Mouse (Mus musculus): Measurements from ENCODE around the gene Spats2.
"Not testable (repeated sequence)": the region's sequence is repeated elsewhere in the genome, so short reads cannot be mapped to it uniquely, and the experiment has no call there.

Spats2 gene

DNA sequence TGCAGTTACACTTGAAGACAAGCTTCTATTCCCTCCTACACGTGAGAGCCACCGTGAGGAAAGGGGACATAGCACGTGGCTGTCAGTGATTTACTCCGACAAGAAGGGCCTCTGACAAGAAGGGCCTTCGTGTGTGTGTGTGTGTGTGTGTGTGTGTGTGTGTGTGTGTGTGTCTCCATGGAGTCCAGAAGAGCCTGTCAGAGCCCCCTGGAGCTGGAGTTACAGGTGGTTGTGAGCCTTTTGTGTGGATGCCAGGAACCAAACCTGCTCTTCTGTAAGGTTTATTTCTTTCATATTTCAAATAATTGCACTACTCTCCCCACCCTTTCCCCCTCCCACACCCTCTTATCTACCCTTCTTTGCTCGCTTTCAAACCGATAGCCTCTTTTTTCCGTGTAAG is 25.6 kb downstream of the Spats2 start:
- no peak for DNase-seq

DNA sequence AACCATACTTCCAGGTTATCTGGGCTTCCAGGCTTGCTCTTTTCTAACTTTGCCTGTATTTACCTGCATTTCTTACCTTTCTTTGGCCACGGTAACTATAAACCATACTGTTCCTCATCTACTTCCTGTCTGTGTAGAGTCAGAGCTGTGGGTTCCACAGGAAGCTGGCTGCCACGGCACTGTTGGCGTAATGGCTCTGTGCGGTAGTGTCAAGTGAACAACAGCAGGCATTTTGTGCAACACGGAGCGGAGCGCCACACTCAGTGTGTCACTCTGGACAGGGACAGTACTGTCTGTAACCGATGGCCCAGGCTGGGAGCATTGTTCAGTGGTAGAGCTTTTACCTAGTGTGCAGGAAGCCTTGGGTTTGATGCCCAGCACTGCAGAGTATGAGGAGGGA is 27.8 kb downstream of the Spats2 start:
- DNase-seq: no peak

DNA sequence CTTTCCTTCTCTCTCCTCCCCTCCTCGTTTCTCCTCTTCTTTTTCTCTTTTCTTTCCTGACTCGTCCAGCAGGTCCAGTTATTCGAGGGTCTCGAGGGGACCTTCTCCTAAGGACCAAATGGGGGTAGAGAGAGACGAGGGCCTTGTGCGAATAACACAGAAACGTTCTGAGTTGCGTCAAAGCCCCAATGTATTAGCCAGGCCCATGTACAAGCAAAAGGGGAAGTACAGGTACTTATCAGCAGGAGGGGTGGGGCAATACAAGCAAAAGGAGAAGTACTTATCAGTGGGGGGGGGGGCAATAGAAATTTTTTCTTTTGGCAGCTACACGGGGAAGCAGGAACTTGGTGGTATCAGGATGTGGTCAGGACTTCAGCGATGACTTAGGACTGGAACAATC is 28.8 kb downstream of the Spats2 start:
- not testable (repeated sequence) for DNase-seq

DNA sequence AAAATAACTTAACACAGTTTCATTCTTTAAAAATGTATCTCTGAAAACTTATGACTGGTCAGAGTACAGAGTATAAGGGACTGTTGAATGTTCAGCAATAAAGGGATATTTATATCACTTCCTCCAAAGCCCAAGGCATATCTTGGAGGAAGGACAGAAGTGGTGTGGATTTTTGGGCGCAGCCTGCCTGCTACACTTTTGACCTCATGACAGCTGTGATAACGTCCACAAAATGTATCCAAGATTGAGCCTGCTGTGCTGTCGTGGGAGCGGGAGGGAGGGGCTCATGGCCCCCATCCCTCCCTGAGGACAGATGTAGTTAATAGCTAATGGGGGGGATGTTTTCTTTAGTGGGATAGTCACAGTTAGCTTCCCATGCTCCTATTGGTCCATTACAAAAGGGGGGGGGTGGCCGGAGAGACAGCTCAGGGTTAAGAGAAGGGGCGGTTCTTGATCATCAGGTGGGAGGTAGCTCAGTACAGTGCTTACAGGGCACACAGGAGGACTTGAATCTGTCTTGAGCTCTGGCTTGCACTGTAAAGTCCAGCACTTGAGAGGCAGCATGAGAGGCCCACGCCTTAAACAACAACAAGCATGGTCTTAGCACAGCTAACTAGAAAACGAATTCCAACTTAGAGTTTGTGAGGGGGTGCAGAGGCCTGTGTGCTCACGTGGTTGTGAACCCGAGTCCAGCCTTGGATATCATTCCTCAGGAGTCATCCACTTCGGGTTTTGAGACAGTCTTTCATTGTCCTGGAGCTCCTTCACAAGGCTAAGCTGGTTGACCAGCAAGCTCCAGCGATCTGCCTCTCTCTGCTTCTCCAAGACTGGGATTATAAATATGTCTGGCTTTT is 38.0 kb downstream of the Spats2 start:
- DNase-seq: no peak

DNA sequence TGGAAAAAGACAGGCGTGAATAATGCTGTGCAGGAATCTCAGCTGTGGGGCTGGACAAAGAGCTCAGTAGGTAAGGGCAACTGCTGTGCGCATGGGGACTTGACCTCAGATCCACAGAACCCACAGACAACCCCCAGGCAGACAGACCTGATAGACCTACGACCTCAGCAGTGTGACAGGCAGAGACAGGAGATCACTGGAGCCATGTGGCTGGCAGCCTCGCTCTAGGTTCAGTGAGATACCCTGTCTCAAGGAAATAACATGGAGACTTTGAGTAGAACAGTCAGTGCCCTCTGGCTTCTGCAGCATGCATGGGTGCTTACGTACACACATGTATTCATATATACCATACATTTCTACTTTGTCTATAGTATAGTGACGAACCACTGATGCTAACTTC is 46.4 kb downstream of the Spats2 start:
- DNase-seq: no peak

DNA sequence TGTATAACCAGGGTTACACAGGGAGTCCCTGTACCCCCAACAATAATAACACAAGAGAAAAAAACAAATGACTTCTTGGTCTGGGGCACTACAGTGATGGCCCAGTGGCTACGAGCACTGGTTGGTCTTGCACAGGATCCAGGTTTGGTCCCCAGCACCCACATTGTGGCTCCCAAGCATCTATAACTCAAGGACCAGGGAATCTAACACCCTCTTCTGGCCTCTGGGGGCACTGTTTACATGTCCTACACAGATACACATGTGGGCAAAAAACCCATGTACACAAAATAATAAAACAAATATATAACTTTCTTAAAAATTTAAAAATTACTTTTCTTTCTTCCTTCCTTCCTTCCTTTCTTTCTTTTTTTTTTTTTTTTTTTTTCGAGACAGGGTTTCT is 53.9 kb downstream of the Spats2 start:
- no peak for DNase-seq

DNA sequence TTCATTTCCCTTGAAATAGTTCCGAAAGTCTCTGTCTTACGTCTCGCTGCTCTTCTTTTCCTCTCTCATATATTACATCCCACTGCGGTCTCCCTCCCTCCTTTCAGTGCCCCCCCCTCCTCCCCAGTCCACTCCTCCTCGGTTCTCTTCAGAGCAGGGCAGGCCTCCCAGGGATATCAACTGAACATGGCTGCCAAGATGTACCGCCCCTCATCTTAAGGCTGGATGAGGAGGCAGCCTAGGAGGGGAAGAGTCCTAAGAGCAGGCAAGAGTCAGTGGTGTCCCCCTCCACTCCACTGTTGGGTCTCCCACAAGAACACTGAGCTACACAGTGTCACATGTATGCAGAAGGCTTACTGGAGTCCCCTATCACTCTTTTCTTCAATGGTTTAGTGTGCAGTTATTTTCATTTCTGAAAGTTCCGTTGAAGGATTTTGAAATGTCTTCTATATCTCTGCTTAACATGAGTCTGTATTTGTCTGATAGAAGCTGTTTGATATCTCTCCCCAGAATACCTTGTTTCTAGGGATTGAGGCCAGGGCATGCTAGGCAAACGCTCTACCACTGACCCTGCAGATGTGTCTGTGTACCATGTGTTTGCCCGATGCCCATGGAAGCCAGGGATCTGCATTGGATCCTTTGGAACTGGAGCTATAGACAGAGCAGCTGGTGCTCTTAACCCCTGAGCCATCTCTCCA is 58.6 kb downstream of the Spats2 start:
- no peak for DNase-seq

DNA sequence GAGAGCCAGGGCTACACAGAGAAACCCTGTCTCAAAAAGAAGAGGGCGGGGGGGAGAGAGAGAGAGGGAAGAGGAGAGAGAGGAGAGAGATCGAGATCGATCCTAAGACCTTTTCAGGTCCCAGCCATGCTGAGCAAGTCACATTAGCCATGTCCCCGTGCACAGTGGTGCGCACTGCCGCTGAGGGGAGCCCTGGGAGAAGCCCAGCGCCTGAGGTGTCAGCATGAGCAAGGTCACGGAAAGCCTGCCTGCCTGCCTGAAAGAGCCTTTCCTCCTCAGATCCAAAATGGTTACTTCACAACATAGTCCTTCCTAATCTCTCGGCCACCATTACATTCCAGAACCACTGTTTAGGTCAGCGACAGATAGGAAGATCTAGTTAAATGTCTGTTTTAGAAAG is 68.6 kb downstream of the Spats2 start:
- no peak for DNase-seq

DNA sequence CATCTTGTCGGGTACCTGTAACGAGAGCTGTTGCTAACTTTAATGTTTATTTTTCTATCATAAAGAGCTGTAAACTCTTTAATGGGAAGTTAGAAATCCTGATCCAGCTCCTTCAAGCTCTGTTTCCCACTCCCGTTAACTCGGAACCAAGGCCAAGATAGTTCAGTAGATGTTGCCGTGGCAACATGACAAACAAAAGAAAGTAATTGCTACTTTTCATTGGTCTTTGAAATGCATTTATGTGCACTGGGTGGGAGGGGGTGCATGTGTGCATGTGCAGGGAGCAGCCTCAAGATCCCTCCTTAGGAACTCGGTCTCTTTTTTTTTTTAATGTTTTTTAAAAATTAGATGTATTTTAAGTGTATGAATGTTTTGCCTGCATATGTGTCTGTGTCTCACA is 69.3 kb downstream of the Spats2 start:
- no peak for DNase-seq

DNA sequence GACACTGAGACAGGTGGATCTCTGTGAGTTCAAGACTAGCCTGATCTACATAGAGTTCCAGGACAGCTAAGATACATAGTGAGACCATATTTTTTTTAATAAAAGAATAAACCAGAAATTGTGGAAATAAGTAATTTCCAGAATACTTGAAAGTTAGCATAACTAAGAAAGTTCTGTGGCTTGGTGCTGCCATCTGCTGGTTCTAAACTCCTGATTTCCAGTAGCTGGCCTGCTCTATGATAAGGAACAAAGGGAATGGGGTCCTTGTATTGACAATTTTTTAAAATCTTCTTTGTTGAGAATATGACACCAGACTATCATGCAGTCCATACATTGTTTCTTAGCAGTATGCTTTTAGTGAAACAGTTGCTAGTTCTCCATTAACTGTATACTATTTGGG is 73.0 kb downstream of the Spats2 start:
- DNase-seq: peak; percentile 70

DNA sequence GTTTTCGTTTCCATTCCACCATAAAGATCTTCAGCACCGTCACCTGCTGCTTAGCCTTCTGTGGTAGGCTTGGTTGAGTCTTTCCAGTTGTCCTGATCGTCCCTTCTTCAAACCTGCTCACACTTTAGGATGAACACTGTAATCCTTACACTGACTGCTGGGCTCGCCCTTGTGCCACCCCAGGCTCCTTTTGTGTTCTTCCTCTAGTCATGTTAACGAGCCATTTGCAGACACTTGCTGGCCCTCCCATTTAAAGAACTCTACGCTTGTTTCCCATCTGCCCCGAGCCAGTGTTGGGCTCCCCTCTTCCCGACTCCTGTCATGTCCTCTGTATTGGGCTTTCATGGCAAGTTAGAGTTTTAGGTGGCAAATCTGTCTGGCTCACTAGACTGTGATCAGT is 80.2 kb downstream of the Spats2 start:
- DNase-seq: no peak

DNA sequence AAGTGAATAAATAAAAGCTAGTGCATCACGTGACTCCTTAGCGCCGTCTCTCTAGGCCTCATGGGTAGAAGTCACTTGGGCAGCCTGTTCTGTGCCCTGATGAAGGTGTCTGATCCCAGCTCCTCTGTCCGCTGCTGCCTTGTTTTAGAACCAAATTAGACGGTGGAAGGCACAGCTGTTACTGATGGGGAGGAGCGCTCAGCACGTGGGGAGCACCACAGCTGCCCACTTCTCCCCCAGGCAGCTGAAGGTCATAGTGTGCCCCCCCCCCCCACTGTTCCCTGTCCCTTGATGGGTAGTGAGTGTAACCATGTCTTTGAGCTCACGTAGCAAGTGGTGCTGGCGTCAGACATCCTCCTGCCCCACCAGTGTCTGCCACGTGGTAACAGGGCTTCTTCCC is 87.5 kb downstream of the Spats2 start:
- no peak for DNase-seq

DNA sequence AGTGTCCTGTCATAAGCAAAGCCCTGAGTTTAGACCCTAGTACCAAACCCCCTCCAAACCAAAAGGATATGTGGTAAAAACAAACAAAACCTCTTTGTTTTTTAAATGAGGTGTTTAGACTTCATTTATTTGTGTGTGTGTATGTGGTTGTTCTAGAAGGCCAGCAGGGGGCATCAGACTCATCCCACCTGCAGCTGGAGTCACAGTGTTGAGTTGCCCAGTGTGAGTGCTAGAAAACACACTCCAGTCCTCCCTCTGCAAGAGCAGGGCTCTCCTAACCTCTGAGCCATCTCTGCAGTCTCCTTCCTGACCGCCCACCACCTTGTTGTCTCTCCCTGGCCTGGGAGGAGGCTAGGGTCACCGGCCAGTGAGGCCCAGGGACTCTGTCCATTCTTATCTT is 89.2 kb downstream of the Spats2 start:
- no peak for DNase-seq

DNA sequence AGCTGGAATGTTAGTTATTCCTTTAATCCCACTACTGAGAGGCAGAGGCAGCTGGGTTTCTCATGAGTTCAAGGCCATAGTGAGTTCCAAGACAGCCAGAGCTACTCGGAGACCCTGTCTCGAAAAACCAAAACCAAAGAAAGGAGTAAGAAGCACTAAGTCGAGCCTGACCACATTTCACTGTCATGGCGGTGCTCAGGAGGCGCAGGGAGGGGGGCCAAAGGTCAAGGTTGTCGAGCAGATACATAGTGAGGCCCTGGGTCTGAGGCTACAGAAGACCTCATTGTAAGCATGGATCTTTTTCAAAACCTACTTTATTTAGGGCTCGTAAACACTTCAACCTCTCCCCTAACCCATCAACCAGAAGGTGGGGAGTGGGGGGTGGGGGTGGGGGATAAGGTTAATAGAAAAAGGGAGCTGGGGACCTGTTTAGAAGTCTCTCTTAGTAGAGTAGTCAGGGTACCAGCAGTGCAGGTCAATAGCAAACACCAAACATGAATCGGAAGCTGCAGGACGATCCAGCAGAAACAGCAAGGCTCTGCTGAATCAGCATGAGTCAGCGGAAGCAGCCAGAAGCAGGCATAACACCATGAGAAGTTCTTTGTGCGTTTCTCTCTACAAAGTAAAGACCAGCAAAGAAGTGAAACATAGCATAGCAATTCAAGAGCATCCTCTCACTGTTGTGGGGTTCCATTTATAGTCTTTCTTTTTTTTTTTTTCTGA is 90.2 kb downstream of the Spats2 start:
- DNase-seq: no peak

DNA sequence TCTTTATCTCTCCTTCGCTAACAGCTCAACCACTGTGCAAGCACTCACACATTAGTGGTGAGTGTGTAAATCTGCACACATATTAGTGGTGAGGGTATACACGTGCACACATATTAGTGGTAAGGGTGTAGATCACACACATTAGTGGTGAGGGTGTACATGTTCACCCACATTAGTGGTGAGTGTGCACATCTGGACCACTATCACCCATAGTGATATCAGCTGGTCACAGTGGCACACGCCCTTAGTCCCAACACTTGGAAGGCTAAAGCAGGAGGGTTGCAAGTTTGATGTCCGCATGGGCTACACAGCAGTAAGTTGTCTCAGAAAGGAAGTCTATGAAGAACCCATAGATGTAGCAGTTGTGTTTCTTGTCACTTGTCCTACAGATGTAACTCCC is 91.9 kb downstream of the Spats2 start:
- no peak for DNase-seq

DNA sequence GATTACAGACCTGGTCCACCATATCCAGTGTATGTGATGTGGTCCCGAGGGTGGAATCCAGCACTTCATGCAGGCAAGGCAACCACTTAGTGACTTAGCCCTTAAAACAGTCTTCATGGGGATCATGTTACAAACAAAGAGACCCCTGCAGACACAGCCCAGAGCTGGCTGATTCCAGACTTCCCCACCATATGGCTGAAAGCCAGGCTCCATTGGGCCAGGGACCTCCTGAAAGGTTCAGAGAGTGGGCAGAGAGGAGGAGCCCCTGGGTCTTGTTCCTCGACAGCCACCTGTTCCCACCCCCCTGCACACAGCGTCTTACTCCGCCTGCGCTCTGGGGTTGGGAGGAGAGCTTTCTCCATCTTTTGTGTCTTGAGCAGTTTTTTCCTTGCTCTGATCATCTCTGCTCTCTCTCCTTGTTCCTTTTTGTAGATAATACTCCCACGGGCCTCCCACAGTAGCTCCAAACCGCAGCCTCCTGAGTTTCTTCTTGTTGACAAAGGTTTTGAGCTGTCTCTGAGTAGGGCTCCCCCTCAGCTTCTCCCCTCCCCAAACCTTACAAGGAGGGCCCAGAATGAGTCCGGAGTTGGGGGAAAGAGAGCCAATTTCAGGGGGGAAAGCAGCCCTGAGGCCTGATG is 95.7 kb downstream of the Spats2 start:
- no peak for DNase-seq

DNA sequence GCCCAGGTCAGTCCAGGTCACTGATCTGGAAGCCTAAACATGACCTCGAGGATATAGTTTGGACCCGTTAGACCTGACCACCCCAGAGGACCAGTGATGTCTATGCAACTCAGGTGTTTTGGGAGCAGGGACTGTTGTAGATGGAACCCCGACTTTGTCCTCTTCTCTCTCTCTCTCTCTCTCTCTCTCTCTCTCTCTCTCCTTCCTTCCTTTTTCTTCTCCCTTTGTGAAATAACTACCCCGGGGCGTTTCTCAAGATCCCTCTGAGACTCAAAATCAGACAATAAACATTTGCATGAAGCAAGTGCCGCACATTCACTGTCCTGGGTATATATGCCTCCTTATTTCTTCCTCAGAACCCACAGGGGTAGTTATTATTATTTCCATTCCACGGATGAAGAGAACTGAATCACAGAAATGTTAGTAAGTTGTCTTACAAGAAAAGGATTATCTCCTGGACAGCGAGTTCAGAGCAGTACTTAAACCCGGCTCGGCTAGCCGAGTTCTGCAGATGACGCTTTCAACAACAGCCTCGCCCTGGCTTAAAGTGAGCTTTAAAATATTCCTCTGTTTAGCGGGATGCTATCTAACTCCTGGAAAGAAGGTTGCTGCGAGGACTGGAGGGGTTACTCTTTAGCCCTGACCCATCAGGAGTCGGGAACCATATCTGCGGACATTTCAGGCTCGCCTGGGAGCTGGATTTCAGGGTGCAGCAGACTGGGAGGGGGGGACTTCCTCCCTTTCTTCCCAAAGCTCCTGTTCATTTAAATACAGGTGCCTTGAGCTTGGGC is 97.3 kb downstream of the Spats2 start:
- DNase-seq: no peak

DNA sequence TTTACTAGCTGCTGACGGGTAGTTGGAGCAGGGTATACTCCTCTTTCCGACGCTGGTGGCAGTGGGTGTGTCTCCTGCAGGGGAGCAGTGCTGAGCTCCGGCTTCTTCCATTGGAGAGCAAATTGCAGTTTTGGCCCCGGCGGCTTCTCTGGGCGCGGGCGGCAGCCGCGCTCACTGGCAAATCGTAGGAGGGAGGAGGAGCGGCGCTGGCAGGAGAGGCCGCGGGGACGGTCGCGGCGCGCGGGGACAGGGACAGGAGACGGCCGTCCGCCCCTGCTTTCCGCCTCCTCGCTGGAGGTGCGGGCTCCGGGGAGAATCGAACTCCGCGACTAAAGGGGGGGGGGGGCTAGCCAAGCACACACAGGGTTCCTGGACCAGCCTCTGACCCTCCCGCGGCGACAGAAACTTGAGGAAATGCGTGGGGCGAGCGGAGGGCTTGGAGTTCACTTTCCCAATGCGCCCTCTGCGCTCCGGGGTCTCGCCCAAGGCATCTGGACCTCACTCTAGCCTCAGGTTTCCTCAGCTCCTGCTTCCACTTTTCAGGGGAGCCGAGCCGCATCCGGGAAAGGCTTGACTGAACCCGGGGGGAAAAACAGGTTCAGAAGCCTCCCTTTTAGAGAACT is 98.0 kb downstream of the Spats2 start:
- DNase-seq: peak; percentile 45

DNA sequence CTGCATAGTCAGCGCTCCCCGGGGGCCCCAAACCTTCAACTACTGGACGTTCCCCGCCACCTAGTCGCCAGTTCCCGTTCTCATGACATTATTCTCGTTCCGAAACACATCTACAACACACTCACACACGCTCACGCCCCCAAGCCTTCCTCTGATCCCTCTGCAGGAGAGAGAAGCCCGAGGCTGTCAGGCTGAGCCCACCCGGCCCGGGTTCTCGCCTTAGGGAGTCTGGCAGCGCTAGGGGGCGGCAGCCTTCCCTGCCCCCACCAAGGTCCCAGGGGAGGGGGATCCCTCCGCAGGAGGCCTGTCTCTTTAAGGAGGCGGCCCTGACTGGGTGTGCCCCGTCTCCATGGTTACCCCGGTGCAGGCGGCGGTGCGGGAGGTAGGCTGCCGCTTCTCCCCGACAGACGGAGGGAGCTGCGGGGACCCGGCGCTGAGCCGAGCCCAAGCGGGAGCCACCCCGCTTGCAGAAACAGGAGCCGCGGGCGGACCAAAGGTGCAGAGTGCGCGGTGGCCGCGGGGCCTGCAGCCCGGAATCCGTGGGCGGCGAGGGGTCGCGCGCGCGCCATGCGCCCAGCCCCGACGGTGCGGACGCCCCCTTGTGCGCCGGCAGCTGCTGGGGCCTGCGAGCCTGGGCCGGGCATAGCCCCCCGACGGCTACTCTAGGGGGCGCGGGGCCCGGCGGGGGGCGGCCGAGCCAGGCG is 98.6 kb downstream of the Spats2 start, which contains the start of gene Kcnh3:
Gene Kcnh3 (plus strand): TSS at position 654 of the 704 bp plus-strand sequence.
- peak; percentile 76 for DNase-seq

DNA sequence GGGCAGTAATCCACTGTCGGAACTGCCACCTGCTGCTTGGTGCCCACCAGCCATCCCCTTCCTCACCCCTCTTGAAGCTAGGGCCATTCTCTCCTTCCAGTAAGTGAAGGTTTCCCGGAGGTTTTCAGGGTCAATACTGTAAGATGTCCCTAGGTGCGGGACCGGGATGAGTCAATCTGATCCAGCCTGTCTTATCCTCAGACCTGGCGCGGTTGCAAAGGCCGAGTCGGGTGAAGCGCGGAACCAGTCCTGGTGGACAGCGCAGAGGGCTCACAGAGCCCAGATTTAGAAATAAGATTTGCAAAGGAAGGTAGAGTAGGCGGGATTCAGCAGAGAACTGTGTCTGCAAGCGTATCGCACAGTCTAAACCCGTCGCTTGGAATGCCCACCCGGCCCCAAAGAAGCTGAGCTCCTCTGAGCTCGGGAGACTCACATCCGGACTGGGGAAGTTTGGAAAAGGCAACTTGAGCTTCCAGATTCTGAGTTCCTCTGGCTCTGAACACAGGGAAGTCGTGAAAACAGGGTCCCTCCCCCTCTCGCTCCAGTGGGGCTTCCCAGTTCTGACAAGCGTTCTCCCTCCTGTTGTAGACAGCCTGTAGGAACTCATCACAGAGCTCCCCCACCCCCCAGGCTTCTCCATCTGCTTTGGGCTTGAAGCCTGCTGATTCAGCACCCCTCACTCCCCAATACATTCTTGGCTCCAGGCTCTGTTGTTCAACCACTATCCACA is 99.5 kb downstream of the Spats2 start:
- DNase-seq: peak; percentile 73

DNA sequence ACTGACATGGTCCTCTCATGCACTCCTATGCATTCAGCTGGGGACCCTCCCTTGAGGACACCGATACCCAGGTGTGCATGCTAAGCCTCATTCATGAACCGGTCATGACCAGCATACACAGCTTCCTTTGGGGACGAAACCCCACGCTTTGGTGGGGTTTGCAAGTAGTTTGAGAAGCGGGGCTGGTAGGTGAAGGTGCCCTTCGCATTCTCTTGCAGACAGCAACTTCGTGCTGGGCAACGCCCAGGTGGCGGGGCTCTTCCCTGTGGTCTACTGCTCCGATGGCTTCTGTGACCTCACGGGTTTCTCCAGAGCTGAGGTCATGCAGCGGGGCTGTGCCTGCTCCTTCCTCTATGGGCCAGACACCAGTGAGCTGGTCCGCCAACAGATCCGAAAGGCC is 100.4 kb downstream of the Spats2 start:
- no peak for DNase-seq

All from right cerebral cortex, postnatal 4 days (tissue).